Mouse (Mus musculus): ENCODE data around the gene Epyc.

- TF ChIP-seq CTCF (IDR thresholded peaks at IDR 0.05; ENCODE audit: low read depth) = no peak
- TF ChIP-seq EP300 (IDR thresholded peaks at IDR 0.05; ENCODE audit: low read depth) = no peak
These were observed 40.6 kb upstream of the Epyc start for GRCm38 (mm10) chr10:97603256-97603655.

Measured in heart, postnatal 0 days (tissue).